Mouse (Mus musculus) hindbrain, embryonic 15.5 days (tissue): Measurements from ENCODE around the gene Fam186b. TPM values are rescaled to one million over a fixed set of nuclear protein-coding genes. Genes with fewer than 3 reads are reported as not detected.
A peak's percentile ranks its signal among the peaks of the same experiment; 100 is the strongest.

ENCODE experiments used
- ATAC-seq: fragments of 200-750 bp; cut with Nextera tagmentation; 2 replicates; pipeline ENCODE4 v1.8.0; 2017; ENCODE audit warnings: low read depth, moderate number of reproducible peaks, moderate TSS enrichment; ENCODE audit not compliant: low FRiP score
- H3K27ac ChIP-seq: fragments of 300-500 bp; sonication (generic); replicated peaks from 2 replicates; pipeline ENCODE4 v1.5.1; 2015; ENCODE audit warnings: mild to moderate bottlenecking, inconsistent platforms
- H3K27me3 ChIP-seq: fragments of 300-500 bp; sonication (generic); 2 replicates; pipeline ENCODE4 v1.6.1; 2015; ENCODE audit warnings: control low read depth, inconsistent platforms
- H3K36me3 ChIP-seq: fragments of 300-500 bp; sonication (generic); 2 replicates; pipeline ENCODE4 v1.6.1; 2015; ENCODE audit warnings: control low read depth, inconsistent platforms
- H3K4me1 ChIP-seq: fragments of 300-500 bp; sonication (generic); replicated peaks from 2 replicates; pipeline ENCODE4 v1.6.1; 2015; ENCODE audit warnings: control low read depth, inconsistent platforms
- H3K4me2 ChIP-seq: fragments of 300-500 bp; sonication (generic); 2 replicates; pipeline ENCODE4 v1.6.1; 2015; ENCODE audit warnings: moderate library complexity, mild to moderate bottlenecking, inconsistent platforms
- H3K4me3 ChIP-seq: fragments of 300-500 bp; sonication (generic); 2 replicates; pipeline ENCODE4 v1.5.1; 2015; ENCODE audit warnings: mild to moderate bottlenecking, inconsistent platforms
- H3K9ac ChIP-seq: fragments of 300-500 bp; sonication (generic); 2 replicates; pipeline ENCODE4 v1.6.1; 2015; ENCODE audit warnings: inconsistent platforms
- H3K9me3 ChIP-seq: fragments of 300-500 bp; sonication (generic); 2 replicates; pipeline ENCODE4 v1.6.1; 2016; ENCODE audit warnings: control low read depth, inconsistent platforms
- WGBS: fragments of 180-500 bp; shearing (Covaris S2); methylation state at CpG from one replicate; pipeline ENCODE4 v1.1.7; 2015; 5-methylcytosine and 5-hydroxymethylcytosine counted together
- polyA plus RNA-seq: library from polyadenylated mRNA; unstranded; fragments of >200 nt; fragmentation: Nextera tagmentation; extraction: Ambion mirVana; gene quantifications from 2 replicates; pipeline ENCODE4 v1.2.1, GENCODE M21; 2015

Fam186b gene
- polyA plus RNA-seq, 1 experiment from 2014 or later, result 0.86 TPM

GRCm38 (mm10) chr15:99332921-99333675, 37.4 kb upstream of the Fam186b start:
- H3K27ac ChIP-seq, result peak overlapping the region; percentile 69
- peaks cover 18% of the 10 kb centered on the region for H3K4me1 ChIP-seq
- no peak overlapping the region for H3K4me3 ChIP-seq
- H3K9ac ChIP-seq, result no peak overlapping the region
- ATAC-seq, result peak; percentile 54
- WGBS, result 64% methylated on average over 9 of the region's 9 CpGs
- H3K27me3 ChIP-seq, result no peaks in the 10 kb centered on the region
- H3K36me3 ChIP-seq, result no peaks in the 10 kb centered on the region
- no peak overlapping the region for H3K4me2 ChIP-seq
- no peaks in the 10 kb centered on the region for H3K9me3 ChIP-seq

GRCm38 (mm10) chr15:99332111-99332510, 36.4 kb upstream of the Fam186b start:
- no peak overlapping the region for H3K4me3 ChIP-seq
- no peak for ATAC-seq
- H3K27ac ChIP-seq, result peak overlapping the region; percentile 69

GRCm38 (mm10) chr15:99331341-99331740, 35.7 kb upstream of the Fam186b start:
- Histone ChIP-seq H3K4me3 (no peak overlapping the region), H3K9ac (no peak overlapping the region), H3K9me3 (no peaks in the 10 kb centered on the region), H3K27me3 (no peaks in the 10 kb centered on the region), H3K27ac (no peak overlapping the region), H3K4me1 (peaks cover 18% of the 10 kb centered on the region), H3K36me3 (peaks cover 9% of the 10 kb centered on the region), H3K4me2 (no peak overlapping the region)
- no peak for ATAC-seq
- WGBS, result 63% methylated on average over 5 of the region's 5 CpGs

More at GRCm38 (mm10) chr15:99332111-99332510, 36.4 kb upstream of the Fam186b start:
- Histone ChIP-seq H3K36me3 (peaks cover 8% of the 10 kb centered on the region), H3K9ac (no peak overlapping the region), H3K27me3 (no peaks in the 10 kb centered on the region), H3K4me2 (no peak overlapping the region), H3K4me1 (peaks cover 18% of the 10 kb centered on the region), H3K9me3 (no peaks in the 10 kb centered on the region)

GRCm38 (mm10) chr15:99330324-99330723, 34.6 kb upstream of the Fam186b start:
- Histone ChIP-seq H3K27me3 (no peaks in the 10 kb centered on the region), H3K4me1 (peaks cover 18% of the 10 kb centered on the region), H3K9ac (no peak overlapping the region), H3K36me3 (peaks cover 12% of the 10 kb centered on the region), H3K27ac (no peak overlapping the region), H3K4me2 (no peak overlapping the region), H3K4me3 (no peak overlapping the region), H3K9me3 (no peaks in the 10 kb centered on the region)
- no peak for ATAC-seq
- WGBS, result 64% methylated on average over 2 of the region's 2 CpGs

- Histone ChIP-seq H3K27me3 (no peaks in the 10 kb centered on the region), H3K27ac (no peak overlapping the region), H3K36me3 (peaks cover 17% of the 10 kb centered on the region), H3K9me3 (no peaks in the 10 kb centered on the region), H3K9ac (no peak overlapping the region), H3K4me3 (no peak overlapping the region), H3K4me2 (no peak overlapping the region), H3K4me1 (peaks cover 7% of the 10 kb centered on the region)
- 93% methylated on average over 5 of the region's 5 CpGs for WGBS
- no peak for ATAC-seq
Measured at GRCm38 (mm10) chr15:99328011-99328410, 32.3 kb upstream of the Fam186b start.

GRCm38 (mm10) chr15:99326959-99327358, 31.3 kb upstream of the Fam186b start:
- no peaks in the 10 kb centered on the region for H3K9me3 ChIP-seq
- no peak for ATAC-seq
- no peaks in the 10 kb centered on the region for H3K4me1 ChIP-seq
- peaks cover 24% of the 10 kb centered on the region for H3K36me3 ChIP-seq
- H3K4me3 ChIP-seq, result no peak overlapping the region
- H3K27ac ChIP-seq, result no peak overlapping the region
- H3K27me3 ChIP-seq, result no peaks in the 10 kb centered on the region
- no peak overlapping the region for H3K9ac ChIP-seq
- 87% methylated on average over 1 of the region's 1 CpGs for WGBS
- H3K4me2 ChIP-seq, result no peak overlapping the region

GRCm38 (mm10) chr15:99326407-99326806, 30.7 kb upstream of the Fam186b start:
- H3K27ac ChIP-seq, result no peak overlapping the region
- no peak for ATAC-seq
- 59% methylated on average over 2 of the region's 2 CpGs for WGBS
- no peaks in the 10 kb centered on the region for H3K9me3 ChIP-seq
- no peaks in the 10 kb centered on the region for H3K4me1 ChIP-seq
- H3K4me2 ChIP-seq, result no peak overlapping the region
- H3K4me3 ChIP-seq, result no peak overlapping the region
- peaks cover 26% of the 10 kb centered on the region for H3K36me3 ChIP-seq
- no peaks in the 10 kb centered on the region for H3K27me3 ChIP-seq
- no peak overlapping the region for H3K9ac ChIP-seq

GRCm38 (mm10) chr15:99325598-99325997, 29.9 kb upstream of the Fam186b start:
- no peak for ATAC-seq
- 96% methylated on average over 6 of the region's 6 CpGs for WGBS
- no peak overlapping the region for H3K4me2 ChIP-seq
- H3K9me3 ChIP-seq, result no peaks in the 10 kb centered on the region
- no peaks in the 10 kb centered on the region for H3K27me3 ChIP-seq
- H3K9ac ChIP-seq, result no peak overlapping the region
- H3K4me3 ChIP-seq, result no peak overlapping the region
- H3K36me3 ChIP-seq, result peaks cover 30% of the 10 kb centered on the region
- H3K4me1 ChIP-seq, result no peaks in the 10 kb centered on the region
- H3K27ac ChIP-seq, result no peak overlapping the region

GRCm38 (mm10) chr15:99324151-99324550, 28.5 kb upstream of the Fam186b start:
- H3K9me3 ChIP-seq, result no peaks in the 10 kb centered on the region
- H3K27ac ChIP-seq, result no peak overlapping the region
- no peaks in the 10 kb centered on the region for H3K27me3 ChIP-seq
- H3K9ac ChIP-seq, result no peak overlapping the region
- no peaks in the 10 kb centered on the region for H3K4me1 ChIP-seq
- H3K4me2 ChIP-seq, result no peak overlapping the region
- ATAC-seq, result no peak
- no peak overlapping the region for H3K4me3 ChIP-seq
- WGBS, result 89% methylated on average over 9 of the region's 9 CpGs
- H3K36me3 ChIP-seq, result peaks cover 33% of the 10 kb centered on the region

GRCm38 (mm10) chr15:99320978-99321377, 25.3 kb upstream of the Fam186b start:
- Histone ChIP-seq H3K9me3 (no peaks in the 10 kb centered on the region), H3K36me3 (peaks cover 43% of the 10 kb centered on the region), H3K9ac (no peak overlapping the region), H3K27me3 (no peaks in the 10 kb centered on the region), H3K4me2 (no peak overlapping the region), H3K4me1 (no peaks in the 10 kb centered on the region; the same call in 1 of the 2 replicates), H3K27ac (peak overlapping the region; percentile 38; the same call in 1 of the 2 replicates), H3K4me3 (no peak overlapping the region)
- 88% methylated on average over 9 of the region's 9 CpGs for WGBS
- no peak for ATAC-seq

GRCm38 (mm10) chr15:99320168-99320674, 24.5 kb upstream of the Fam186b start:
- Histone ChIP-seq H3K27ac (no peak overlapping the region; the same call in 1 of the 2 replicates), H3K36me3 (peaks cover 47% of the 10 kb centered on the region), H3K9ac (no peak overlapping the region), H3K27me3 (no peaks in the 10 kb centered on the region), H3K9me3 (no peaks in the 10 kb centered on the region), H3K4me1 (no peaks in the 10 kb centered on the region; the same call in 1 of the 2 replicates), H3K4me2 (no peak overlapping the region), H3K4me3 (no peak overlapping the region)
- WGBS, result 79% methylated on average over 10 of the region's 10 CpGs
- ATAC-seq, result no peak

GRCm38 (mm10) chr15:99319411-99319871, 23.8 kb upstream of the Fam186b start:
- 74% methylated on average over 3 of the region's 3 CpGs for WGBS
- H3K4me3 ChIP-seq, result no peak overlapping the region
- H3K27me3 ChIP-seq, result no peaks in the 10 kb centered on the region
- ATAC-seq, result no peak
- H3K9me3 ChIP-seq, result no peaks in the 10 kb centered on the region
- no peaks in the 10 kb centered on the region; the same call in 1 of the 2 replicates for H3K4me1 ChIP-seq
- no peak overlapping the region for H3K9ac ChIP-seq
- H3K4me2 ChIP-seq, result no peak overlapping the region
- no peak overlapping the region; the same call in 1 of the 2 replicates for H3K27ac ChIP-seq
- peaks cover 51% of the 10 kb centered on the region for H3K36me3 ChIP-seq
